Mouse (Mus musculus): ENCODE measurements at regions not wholly inside any gene's neighbourhood (a gene's known extent, or its start where the extent isn't known, plus 50 kb on each side); places are given as distances from the start of the nearest gene placed in this dataset.

DNA sequence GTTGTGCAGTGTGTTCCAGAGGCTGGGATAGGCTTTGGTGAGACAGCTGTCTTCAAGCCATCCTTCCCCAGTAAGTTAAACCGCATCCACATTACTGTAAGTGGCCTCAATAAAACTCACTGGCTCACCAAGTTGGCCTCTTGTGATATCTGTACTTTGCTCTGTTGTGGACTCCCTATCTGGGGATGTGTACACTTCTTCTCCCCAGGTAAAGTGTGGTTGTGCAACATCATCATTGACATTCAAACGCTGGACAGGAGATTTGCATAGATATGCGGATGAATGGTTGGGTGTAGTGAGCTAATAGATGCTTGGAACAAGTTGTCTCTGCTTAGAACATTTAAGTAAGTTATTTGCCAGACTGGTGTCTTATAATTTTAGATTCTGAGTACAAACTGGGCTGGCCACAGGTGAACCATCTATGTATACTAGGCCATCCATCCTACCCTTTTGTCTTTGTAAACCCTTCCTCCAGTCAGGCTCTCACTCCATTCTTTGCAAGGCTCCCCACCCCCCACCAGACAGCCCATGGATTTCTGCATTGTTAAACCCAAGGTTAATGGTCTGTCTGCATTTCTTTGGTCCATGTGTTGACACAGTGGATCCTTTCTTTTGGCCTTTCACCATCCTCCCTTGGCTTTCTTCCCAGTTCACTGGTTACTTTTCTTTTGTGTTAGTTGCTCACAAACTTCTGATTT is 303.0 kb downstream of the Plpp3 start:
- DNase-seq (ENCODE audit: low read depth, low spot score), result no peak

DNA sequence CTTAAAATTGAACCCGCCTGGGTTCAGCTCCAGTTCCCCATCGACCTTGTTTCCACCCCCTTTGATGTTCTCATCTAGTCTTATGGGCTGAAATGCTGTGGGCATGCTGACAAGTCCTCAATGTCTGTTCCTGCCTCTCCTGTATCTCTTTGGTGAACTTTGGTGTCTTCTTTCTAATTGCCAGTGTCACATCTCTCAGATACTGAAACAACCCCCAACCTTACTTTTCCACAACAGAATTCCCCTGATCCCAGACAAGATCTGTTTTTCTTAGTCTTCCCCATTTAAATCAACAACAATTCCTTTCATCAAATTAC is 303.5 kb downstream of the Plpp3 start:
- DNase-seq (ENCODE audit: low read depth, low spot score), result no peak

DNA sequence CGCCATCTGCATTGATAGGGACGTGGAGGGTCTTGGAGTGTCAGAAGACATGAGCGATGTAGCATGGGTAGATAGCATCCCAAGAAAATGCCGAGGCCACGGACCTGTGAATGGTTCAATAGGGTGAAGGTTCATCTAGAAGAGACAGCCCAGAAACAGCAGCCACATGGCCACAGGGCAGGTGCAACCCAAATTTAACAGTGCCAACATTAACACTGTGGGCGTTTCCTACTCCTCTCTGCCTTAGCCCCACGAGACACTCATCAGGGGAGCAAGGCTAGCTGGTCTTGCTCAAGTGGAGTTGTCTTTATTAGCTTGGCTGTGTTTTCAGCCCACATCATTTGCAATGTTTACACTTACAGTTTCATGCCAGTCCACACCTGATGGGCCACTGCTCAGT is 310.7 kb downstream of the Plpp3 start:
- no peak for DNase-seq (ENCODE audit: low read depth, low spot score)

DNA sequence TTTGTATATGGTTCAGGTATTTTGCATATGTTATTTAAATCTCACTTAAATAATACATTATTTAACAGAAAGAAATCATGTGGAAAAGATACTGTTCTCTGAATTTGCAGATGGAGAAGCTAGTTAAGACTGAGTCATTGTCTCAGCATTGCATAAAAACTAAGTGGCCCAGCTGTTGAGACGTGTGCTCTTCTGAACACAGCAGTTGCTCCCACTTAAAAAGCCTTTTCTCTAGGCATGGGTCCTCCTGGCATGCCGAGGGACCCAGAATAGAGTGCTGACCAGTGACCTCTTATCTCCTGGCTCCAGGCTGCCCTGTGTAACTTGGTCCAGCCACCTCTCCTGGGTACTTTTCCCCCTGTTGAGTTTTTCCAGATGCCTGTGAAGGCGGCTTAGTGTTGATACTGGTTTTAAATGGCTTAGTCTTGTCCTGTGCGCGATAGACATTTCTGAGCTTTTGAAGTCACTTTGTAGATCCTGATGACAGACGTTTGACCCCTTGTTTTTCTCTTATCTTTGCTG is 312.2 kb downstream of the Plpp3 start:
- DNase-seq (ENCODE audit: low read depth, low spot score), result no peak

DNA sequence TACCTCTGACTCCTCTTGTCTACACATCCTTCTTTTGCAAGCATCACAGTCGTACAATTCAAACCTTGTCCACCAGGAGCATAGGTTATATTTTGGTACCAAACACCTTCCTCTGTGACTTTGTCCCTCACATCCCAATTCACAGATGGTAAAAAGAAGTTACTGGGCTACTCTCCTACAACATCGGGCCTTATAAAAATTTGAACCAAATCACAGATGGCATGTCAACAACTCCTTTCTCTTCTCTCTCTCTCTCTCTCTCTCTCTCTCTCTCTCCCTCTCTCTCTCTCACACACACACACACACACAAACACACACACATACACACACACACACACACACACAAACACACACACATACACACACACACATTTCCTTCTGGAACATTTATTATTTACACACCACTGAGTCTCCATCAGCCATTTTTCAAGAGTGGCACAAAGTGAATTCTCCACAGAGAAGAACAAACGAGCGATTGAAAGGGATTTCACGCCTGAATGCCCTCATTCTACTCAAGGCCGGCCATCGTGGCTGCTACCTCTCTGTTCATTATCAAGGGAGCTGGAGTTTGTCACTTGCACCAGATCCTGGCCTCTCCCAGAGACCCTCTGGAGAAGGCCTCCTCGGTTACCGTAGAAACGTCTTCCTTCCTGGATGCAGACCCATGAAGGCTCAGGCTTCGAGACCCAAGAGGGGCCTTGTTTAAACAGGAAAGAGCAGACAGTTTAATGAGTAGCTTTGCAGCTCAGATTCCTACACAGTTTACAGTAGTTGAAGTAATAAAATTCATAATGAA is 314.7 kb upstream of the Gm12728 start:
- DNase-seq (ENCODE audit: low read depth, low spot score), result no peak

DNA sequence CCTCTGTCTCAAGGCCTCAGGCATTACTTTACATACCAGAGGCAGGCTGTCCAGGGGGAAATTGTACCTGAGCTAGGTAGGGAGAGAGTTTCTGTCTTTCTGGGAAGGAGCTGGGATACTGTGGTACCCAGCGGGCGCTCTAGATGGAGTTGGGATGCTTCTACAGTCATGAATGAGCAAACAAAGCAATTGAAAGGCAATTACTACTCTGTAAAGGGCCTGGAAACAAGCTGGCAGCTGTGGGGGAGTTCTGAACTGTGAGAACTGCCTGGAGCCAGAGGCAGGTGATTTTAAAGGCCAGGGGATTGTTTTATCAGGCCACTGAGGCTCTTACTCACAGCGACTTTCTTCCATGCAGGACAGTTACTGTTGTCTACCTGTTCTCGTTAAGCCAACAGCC is 313.3 kb upstream of the Gm12728 start:
- no peak for DNase-seq (ENCODE audit: low read depth, low spot score)

DNA sequence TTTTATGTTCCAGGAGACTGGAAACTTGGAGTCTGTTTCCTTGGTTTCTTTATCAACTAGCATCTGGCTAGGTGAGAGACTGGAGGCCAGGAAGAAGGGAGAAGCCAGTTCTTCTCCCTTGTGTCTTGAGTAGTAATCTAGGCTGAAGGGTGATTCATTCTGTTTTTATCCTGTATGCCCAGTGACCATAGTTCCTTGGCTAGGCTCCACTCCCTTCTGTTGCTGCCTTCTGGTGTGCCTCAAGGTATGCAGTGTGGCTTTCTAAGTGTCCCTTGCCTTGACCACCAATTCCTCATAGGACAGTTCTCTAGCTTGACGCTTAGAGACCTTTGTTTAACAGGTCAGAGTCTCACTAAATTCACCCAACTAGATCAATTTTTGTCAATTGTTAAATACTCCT is 303.3 kb upstream of the Gm12728 start:
- DNase-seq (ENCODE audit: low read depth, low spot score), result no peak

DNA sequence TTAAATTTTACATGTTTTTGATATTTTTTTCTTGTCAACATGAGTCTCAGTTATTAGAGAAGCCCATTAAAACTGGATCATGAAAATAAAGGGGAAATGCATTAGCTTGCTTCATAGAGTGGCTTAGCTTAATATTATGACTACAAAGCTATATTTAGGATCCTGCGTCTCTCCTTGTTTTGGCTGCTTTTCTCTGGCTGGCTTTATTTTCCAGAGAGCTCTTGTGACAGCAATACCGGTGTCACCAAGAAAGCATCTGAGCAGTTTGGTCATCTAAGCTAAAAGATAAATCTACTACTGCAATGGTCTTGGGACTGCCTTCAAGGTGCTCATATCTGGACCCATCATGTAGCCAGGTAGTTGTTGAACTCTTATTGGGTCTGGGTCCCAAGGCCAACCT is 293.5 kb upstream of the Gm12728 start:
- no peak for DNase-seq (ENCODE audit: low read depth, low spot score)

DNA sequence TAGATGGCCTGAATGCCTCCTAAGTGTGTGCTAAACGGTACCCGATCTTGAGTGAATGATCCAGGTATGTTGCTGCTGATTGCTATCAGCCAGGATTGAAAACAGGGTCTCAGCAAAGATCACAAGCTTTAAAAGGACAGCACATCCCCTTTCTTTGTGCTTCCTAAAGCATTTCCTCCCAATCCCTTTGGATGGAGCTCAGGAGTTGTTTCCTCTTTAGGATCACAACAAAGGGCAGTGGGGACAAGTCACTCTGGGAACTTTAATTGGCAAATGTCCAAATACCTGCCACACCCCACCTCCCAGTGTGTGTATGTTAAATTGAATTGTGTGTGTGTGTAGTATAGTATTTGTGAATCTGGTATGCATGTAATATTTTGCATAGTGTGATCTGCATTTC is 283.5 kb upstream of the Gm12728 start:
- DNase-seq (ENCODE audit: low read depth, low spot score), result no peak

DNA sequence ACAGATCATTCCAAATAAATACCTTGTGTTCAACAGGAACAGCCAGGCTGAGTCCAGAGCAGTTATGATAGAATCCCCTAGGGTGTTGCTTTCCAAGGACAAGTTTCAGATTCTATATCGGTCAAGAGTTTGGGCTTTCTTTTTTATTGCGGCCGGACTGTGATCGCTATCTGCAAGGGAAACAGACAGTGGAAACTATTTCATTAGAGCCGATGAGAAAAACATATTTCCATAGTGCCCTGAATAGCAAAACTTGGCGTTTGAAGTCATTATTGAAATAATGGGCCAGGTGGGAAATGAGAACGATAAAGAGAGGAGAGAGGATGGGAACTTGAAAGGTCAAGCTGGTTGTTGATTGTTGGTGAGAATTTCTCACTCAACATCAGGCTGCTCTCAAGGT is 282.4 kb upstream of the Gm12728 start:
- no peak for DNase-seq (ENCODE audit: low read depth, low spot score)

DNA sequence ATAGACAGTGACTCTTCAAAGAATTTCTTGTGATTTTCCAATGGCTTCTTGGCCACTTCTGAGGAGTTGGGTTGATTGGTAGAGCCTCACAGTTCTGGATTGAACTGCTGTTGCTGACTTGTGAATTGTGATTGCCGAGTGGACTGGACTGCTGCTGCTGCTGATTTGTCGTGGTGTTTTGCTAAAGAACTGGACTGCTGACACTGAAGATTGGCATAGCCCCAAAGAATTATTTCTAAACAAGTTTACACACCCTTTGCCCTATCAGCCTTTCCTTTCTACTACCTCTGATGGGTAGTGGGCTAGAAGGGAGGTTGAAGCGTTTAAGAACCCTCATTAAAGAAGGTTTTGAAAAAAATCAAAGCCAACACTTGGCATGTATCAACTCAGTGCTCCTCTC is 280.6 kb upstream of the Gm12728 start:
- DNase-seq (ENCODE audit: low read depth, low spot score), result no peak

DNA sequence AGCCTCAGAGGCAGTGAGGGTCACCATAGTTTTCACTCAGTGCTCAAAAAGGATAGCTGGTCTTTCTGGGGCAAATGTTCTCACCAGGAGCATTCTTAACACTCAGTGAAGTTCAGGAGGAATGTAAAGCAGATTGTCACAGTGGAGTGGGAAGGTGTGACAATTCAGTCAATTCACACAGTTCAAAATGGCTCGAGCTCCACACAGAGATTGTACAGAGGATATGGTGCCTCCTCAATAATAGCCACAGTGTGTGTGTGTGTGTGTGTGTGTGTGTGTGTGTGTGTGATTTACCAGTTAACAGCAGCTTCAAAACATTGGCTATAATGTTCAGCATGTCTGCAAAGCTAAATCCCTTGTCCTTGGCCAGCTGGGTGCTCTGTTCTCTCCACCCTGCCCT is 279.3 kb upstream of the Gm12728 start:
- no peak for DNase-seq (ENCODE audit: low read depth, low spot score)

DNA sequence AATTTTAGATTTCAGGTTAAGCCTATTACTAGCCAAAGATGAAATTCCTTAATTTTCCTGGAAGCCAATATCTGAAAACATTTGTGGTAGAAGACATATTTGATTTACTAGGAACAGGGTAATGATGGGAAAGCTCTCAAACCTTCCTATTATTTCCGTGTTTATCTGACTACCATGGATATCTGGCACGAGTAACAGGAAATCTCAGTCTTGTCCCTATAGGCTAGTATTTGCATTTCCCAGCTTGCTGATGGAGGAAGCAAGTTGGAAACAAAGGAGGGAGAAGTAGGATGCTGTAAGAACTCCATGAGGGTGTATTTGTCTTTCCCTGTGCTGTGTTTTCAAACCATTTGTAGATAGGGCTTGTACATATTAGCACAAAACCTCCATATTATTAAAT is 264.5 kb upstream of the Gm12728 start:
- no peak for DNase-seq (ENCODE audit: low read depth, low spot score)

DNA sequence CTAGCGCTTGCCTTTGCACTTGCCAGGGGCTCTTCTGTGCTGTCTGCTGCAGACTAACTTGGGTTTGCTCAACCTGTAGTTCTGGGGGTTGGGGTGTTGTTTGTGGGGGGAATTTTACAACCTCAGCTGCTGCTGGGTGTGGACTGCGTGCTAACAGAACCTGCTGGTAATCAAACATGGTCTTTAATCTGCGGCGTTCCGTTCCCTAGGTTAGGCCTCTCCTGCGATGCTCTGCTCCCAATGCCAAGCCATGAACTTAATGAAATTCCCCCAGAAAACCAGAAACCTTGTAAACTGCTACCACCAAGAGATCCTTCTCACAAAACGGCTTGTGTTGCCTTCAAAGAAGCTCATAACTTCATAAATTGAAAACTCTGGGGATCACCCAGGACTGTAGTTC is 262.9 kb upstream of the Gm12728 start:
- DNase-seq (ENCODE audit: low read depth, low spot score), result no peak

DNA sequence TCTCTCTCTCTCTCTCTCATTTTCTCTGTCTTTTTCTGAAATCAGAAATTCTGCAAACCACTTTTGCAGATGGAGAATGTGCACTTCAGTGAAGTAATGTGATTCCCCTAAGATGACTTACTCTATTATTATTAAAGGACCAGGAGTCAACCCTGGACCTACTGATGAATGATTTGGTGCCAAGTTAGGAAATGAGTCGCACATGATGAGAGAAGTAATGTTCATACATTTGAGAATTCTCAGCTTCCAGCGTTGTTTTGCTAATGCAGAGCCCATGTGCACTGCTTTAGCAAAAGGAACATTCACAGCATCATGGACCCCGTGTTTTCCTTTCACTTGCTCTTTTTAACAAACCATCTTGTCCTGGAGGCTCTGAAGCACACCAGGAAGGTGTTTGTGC is 262.4 kb upstream of the Gm12728 start:
- DNase-seq (ENCODE audit: low read depth, low spot score), result no peak

DNA sequence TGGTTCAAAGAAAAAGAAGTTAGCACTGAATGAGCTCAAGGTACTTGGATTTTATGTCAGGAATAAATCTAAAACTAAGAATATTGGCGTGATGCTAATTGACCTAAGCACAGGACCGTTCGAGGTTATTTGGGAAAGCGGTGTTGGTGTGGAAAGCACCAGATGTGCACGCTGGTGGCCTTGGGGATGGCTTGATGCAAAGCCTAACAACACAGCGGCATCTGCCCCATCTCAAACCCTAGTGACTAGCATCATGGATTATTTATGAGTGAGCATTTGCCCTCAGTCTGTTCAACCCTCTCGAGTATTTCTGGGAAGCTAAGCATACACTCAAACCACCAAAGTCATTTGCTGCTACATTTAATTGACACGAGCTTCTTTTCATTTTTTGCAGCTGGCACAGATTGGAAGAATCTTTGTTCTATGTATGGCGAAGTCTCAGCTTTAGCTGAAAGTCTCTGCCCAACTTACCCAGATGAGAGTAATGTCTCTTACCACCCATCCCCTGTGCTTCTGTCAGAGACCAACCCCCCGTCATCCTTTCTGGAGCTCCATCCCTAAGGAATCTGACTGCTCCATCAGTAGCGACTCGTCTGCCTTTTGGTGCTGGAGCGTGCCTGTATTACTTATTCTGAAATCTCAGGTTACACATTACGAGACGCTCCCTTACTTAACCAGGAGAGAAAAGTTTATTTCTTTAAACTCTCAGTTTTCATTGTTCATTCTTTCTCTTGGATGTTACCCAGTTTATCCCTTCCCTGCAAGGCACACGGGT is 257.8 kb upstream of the Gm12728 start:
- DNase-seq (ENCODE audit: low read depth, low spot score), result no peak

DNA sequence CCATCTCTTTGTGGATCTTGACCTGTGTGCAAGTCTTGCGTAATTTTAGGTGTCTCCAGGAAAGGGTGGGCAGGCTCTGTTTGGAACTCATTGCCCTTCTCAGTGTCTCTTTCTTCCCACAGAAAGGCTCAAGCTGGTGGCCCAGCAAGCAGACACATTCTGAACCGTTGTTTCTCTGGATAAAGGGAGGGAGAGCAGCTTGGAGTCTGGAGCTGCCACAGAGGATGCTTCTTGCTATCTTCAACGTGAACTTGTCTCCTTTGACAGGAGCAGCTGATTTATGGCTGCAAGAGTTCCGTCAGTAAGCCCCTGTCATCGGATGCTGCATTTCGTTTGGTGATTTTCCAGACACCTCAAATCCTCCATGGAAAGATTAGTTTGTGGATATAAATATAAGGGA is 254.2 kb upstream of the Gm12728 start:
- no peak for DNase-seq (ENCODE audit: low read depth, low spot score)

DNA sequence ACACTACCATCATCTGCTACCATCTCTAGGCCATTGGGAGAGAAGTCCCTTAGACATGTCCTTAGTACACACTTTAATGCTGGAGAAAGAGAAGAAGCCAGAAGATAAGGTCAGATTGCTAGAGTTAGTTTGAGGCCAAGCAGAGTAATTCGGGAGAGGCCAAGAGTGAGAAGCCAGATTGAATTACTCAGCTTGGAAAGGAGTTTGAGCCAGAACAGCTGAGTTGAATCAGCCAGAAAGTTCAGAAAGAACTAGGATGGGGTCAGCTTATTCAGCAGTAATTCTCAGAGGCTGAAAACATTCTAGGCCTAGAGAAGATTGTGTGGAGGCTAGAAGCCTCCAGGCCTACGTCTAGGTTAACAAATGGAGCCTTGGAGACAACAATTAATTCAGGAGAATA is 244.2 kb upstream of the Gm12728 start:
- no peak for DNase-seq (ENCODE audit: low read depth, low spot score)

DNA sequence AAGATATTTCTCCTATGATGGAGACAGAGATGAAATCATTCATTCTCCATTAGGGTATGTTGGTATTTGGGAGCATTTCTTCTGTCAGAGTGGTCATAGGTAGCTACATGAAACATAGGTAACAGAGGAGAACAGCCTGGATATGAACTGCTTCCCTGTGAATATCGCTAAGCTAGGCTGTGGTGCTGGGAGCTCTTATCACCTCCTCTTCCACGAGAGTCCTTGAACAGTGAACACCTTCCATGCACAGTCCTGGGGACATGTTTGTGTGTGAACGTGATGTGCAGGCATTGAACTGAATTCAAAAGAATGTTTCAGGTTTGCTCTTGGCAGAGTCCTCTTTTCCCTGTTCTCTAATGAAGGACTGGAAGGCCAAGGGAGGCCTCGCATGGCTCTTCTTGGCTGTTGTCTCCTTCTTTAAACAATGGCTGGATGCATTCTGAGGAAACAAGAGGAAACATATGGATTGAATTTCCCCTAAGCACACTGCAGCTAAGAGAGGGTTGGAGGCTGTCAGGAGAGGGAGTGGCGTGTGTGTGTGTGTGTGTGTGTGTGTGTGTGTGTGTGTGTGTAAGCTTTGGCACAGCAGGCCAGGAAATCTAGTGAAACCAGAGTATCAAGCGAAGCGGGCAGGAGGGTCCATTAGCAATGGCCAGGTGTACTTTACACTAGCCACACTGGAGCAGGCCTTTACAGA is 239.8 kb upstream of the Gm12728 start:
- no peak for DNase-seq (ENCODE audit: low read depth, low spot score)

DNA sequence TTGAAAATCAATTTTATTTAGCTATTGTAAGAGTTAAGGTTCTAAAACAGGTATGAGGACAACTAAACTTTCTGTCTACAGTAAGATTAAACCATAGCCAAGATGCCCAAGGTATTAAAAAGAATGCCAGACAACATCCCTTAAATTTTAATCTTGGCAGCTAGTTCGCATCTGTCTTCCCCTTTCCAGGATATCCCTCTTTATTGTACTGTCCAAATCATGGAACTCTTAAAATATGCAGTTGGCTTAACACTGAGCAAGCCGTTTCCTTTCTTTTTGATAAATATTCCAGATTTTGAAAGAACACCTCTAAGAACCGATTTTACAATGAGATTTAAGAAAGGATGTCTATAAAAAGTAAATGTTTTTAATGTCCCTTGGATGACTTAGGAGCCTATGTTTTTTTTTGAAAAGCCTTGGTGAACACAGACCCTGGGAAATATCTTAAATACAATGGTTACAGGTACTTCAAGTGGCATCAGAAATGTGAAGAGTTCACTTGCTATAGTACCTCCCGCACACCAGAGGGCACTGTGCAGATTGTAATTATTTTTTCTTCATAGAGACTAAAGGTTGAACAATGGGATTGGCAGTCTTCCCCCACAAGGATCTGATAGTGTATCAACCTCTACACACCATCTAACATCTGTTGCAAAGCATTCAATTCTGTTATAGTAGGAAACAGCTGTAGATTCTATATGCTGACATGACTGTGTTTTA is 237.5 kb upstream of the Gm12728 start:
- DNase-seq (ENCODE audit: low read depth, low spot score), result no peak

DNA sequence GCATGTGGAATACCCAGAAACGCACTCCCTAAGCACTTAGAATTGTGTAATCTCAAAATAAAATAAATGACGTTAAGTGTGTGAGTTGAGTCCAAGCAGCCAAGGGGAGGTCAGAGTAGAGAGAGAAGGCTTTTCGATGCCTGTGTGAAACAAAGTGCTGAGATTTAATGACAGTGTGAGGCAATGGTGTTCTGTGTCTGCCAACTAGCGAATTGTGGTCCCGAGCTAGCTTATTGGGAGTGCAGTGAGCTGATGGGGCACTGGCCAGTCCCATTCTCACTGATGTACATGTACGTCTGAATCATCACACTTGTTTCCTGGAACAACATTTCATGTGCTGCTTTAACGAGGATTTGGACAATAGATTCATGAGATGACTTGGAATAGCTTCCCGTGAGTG is 234.7 kb upstream of the Gm12728 start:
- no peak for DNase-seq (ENCODE audit: low read depth, low spot score)
